Mouse (Mus musculus) cortical plate, adult 2 months (tissue): ENCODE results near the gene Tigd3. TPM values are rescaled to one million over a fixed set of nuclear protein-coding genes. Genes with fewer than 3 reads are reported as not detected.

Experiments used
- H3K27ac ChIP-seq: fragments of 200-500 bp; 2 replicates; pipeline ENCODE4 v1.5.1; 2012; ENCODE audit warnings: low read length, control low read depth, inconsistent platforms; ENCODE audit not compliant: insufficient read depth
- H3K4me1 ChIP-seq: fragments of 200-500 bp; 2 replicates; pipeline ENCODE4 v1.6.1; 2011; ENCODE audit warnings: low read length; ENCODE audit not compliant: control insufficient read depth, insufficient read depth
- H3K4me3 ChIP-seq: fragments of 200-500 bp; 2 replicates; pipeline ENCODE4 v1.5.1; 2011; ENCODE audit warnings: mild to moderate bottlenecking, low read length, control low read depth; ENCODE audit not compliant: insufficient read depth
- CTCF ChIP-seq: fragments of 200-500 bp; IDR thresholded peaks from 2 replicates; pipeline ENCODE4 v1.5.1; 2011; ENCODE audit warnings: mild to moderate bottlenecking, control low read depth, low read length; ENCODE audit not compliant: insufficient read depth; ENCODE audit errors: extremely low read depth
- POLR2A ChIP-seq: fragments of 200-500 bp; IDR thresholded peaks from 2 replicates; pipeline ENCODE4 v1.6.1; 2011; ENCODE audit warnings: mild to moderate bottlenecking, low read length, control low read depth; ENCODE audit not compliant: insufficient read depth; ENCODE audit errors: extremely low read depth
- polyA plus RNA-seq: library from polyadenylated mRNA; depleted of rRNA; stranded (reverse); fragments of >200 nt; gene quantifications from 2 replicates; pipeline ENCODE4 v1.2.3, GENCODE M21; 2012

Tigd3 gene
- polyA plus RNA-seq, 1 experiment = 4.0 TPM

DNA sequence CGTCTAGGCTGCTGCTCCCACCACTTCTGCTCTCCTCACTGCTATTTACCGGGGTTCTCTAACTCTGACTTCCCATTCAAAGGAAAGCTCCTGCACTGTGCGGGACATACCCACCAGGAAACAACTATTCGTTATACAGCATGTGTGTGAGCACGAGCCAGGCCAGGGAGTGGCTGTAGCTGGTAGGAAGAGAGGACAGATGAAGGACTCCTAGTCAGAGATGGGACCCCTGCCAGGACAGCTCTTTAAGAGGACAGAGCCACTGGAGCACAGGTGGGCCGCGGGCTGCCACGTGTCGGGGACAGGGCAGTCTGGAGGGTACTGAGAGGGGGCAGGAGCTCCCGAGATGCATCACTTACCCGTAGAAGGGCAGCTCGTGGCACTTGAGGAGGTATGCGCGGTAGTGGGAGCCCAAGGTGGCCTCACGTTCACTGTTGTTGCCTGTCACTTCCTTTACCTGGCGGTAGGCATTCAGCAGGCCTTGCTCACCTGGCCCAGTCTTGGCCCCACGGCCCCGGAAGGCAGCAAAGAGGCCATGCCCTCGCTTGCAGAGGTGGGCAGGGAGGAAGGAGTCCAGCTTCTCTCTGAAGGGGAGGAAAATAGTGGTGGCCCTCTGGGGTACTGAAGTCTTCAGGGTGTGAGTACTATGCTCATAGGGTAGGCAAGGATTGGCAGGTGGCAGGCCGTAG, 29.1 kb downstream of the Tigd3 start:
- Histone ChIP-seq H3K4me1 (no peaks in the 10 kb centered on the region), H3K27ac (no peak overlapping the region), H3K4me3 (no peak overlapping the region)
- no peak for TF ChIP-seq POLR2A
- TF ChIP-seq CTCF = no peak

DNA sequence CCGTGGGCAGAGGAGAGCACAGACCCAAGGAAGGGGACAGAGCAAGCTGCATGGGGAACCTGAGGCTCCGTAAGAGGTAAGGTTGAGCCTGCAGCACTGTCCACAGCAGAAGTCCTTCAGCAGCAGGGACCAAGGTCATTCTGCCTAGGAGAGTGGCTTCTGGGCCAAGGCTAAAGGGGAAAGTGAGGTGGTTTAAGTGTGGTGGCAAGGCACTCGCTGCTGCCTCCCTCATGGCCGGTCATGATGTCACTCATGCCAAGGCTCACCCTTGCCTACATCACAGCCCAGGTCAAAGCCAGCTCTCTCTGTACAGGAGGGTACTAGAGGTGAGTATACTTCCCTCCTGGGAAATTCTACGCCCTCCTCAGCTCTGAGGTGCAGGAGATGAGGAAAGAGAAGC, 30.2 kb downstream of the Tigd3 start:
- TF ChIP-seq CTCF (no peak), POLR2A (no peak)
- Histone ChIP-seq H3K4me1 (no peaks in the 10 kb centered on the region), H3K27ac (no peak overlapping the region), H3K4me3 (no peak overlapping the region)

DNA sequence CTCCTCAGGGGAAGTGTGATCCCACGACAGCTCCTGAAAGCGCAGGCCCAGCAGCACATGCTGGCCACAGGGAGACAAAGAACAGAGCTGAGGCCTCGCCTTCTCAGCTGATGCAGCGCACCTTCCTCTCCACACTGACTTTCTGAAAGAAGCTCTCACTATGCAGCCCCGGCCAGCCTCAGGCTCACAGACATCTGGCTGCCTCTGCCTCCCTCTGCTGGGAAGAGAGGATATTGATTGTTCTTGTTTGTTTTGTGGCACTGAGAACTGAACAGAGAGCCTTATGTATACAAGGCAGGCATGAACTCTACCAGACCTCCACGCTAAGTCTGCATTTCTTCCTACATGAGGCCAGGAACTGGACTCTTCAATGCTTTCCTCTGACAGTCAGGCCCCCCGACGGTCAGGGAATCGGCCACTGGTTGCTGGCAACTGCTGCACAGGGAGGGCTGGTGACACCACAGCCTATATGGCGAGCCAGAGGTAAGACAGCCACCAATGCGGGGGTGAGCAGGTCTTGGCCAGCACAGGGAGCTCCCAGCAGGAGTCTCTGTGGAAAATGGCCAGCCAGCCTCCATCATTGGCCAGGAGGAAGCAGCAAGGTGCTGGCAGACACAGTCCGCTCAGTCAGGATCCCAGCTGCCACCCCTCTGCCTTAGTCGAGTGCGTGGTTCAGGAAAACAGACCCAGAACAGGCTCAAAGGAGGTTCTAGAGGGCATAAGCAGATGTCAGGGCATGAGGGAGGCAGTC, 31.4 kb downstream of the Tigd3 start:
- Histone ChIP-seq H3K27ac (no peak overlapping the region), H3K4me1 (no peaks in the 10 kb centered on the region), H3K4me3 (no peak overlapping the region)
- no peak for TF ChIP-seq POLR2A
- TF ChIP-seq CTCF = peak; percentile 28; the same call in 1 of the 2 replicates

DNA sequence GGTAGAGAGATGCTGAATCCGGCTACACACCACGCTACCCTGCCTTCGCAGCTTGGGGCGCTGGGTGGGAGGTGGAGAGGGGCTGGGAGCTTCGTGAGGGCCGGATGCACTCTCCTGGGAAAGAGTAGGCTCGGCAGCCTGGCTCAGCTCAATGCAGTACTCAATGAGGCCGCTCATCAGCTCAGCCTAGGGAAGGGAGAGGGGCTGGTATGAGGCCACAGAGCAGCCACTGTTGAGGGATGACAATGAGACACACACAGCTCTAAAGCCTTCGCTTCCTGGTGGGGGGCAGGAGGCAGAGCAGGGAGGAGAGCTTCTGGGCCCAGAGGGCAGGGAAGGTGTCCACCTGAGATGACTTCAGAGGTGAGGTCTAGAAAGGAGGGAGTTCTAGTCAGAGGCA, 37.3 kb downstream of the Tigd3 start:
- H3K27ac ChIP-seq = peak overlapping the region; percentile 27
- TF ChIP-seq POLR2A (peak; percentile 18; the same call in 1 of the 2 replicates), CTCF (no peak)

DNA sequence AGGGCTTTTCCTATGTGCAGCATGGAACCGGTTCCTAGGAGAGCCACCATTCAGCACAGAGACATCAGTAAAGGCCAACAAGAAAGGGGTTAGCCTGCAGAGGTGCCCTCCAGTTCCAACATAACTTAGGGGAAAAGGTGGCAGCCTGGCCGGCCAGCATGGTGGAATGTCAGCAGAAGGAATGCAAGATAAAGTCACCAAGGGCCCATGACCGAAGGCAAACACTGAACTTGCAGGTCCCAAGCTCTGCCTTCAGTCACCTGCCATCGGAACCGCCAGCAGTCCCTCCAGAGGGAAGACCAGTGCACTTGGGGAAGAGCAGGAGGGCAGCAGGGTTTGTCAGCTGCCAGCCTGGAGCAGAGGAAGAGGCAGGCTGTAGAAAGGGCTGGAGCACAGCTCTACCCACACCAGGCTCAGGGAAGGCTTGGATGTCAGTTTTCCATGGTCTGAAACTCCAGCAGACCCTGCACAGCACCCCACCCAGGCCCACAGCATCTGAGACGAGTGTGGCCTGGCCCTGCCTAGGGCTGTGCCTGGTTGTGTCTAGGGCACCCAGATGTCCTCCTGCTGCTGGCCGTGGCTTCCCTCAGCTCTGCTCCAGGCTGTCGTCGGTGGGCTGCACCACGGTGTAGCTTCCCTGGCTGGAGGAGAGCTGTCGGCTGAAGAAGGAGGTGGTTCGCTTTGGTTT, 41.8 kb downstream of the Tigd3 start:
- no peak for TF ChIP-seq POLR2A
- no peak for TF ChIP-seq CTCF
- Histone ChIP-seq H3K27ac (no peak overlapping the region), H3K4me3 (no peak overlapping the region), H3K4me1 (peaks cover 12% of the 10 kb centered on the region)

More for the DNA sequence above, 37.3 kb downstream of the Tigd3 start:
- H3K4me1 ChIP-seq = no peaks in the 10 kb centered on the region
- no peak overlapping the region for H3K4me3 ChIP-seq

DNA sequence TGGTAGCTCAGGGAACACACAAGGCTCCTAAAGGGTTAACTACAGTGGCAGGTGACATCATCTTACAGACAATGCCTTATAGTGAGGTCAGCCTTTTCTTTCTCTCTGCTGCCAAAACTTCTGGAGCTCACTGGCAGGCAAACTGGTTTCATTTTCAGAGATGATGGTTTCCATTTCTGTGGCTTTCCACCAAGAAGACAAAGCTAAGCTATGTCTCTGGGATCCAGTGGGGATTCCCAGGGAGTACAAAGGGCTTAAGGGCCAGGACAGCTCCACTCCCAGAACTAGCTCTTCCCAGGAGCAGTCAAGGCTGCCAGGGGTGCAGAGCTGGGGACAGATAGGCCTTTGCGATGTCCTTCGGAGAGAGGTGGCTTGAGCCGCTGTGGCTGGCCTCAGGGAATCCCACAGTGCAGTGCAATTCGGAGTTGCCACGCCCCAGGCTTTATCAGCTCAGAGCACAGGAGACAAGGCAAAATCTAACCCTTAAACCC, 42.4 kb downstream of the Tigd3 start:
- no peak overlapping the region for H3K27ac ChIP-seq
- H3K4me3 ChIP-seq = no peak overlapping the region
- no peak for TF ChIP-seq CTCF
- no peak for TF ChIP-seq POLR2A
- peaks cover 12% of the 10 kb centered on the region for H3K4me1 ChIP-seq

DNA sequence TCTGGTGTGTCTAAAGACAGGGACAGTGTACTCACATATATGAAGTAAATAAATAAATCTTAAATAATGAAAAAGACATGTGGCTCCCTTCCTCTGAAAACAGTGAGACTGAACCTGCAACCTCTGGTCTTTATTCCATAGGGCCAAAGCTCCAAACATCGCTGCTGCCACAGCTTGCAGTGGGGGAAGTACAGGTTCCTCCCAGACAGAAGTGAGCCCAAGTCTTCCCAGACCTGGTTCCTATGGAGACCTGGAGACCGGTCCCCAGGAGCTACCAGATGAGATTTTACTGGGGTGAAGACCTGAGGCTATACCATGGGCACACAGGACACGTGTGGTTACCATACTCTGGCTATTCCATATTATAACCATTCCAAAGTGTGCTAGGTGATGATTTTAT, 43.1 kb downstream of the Tigd3 start:
- no peak overlapping the region for H3K27ac ChIP-seq

DNA sequence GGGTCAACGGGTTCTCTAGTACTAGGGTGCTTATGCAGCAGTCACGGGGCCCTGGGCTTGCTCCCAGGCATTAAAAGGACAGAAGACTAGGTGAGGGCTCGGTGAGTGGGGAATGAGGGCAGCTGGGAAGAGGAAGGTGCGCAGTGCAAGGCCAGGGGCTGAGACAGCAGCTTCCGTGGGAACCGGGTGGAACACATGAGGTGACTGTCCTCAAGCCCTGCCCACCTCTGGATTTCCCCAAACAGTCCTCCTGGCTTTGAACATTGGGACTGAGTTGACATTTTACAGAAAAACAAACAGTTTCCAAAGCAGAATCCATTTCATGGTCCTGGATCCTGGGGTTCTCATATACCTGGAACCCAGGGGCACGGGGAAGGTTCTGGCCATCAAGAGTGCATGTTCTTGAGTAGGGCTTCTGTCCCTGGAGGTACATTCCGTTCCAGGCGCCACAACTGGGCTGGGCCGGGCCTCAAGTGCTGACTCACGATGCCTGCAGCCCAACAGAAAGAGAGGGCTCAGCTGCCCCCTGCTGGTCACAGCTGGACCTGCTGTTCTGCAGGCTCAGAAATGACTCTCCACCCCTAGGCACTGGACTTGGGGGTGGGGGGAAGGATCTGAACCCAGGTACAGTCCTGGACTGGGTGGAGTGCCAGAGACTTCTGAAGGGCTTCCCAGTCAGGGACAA, 44.0 kb downstream of the Tigd3 start:
- TF ChIP-seq CTCF (peak; percentile 90), POLR2A (peak; percentile 20; the same call in 1 of the 2 replicates)
- H3K4me3 ChIP-seq = no peak overlapping the region
- H3K27ac ChIP-seq = peak overlapping the region; percentile 96
- H3K4me1 ChIP-seq = peaks cover 12% of the 10 kb centered on the region

More for the DNA sequence above, 43.1 kb downstream of the Tigd3 start:
- TF ChIP-seq CTCF = no peak
- no peak for TF ChIP-seq POLR2A
- H3K4me3 ChIP-seq = no peak overlapping the region
- H3K4me1 ChIP-seq = peaks cover 12% of the 10 kb centered on the region

DNA sequence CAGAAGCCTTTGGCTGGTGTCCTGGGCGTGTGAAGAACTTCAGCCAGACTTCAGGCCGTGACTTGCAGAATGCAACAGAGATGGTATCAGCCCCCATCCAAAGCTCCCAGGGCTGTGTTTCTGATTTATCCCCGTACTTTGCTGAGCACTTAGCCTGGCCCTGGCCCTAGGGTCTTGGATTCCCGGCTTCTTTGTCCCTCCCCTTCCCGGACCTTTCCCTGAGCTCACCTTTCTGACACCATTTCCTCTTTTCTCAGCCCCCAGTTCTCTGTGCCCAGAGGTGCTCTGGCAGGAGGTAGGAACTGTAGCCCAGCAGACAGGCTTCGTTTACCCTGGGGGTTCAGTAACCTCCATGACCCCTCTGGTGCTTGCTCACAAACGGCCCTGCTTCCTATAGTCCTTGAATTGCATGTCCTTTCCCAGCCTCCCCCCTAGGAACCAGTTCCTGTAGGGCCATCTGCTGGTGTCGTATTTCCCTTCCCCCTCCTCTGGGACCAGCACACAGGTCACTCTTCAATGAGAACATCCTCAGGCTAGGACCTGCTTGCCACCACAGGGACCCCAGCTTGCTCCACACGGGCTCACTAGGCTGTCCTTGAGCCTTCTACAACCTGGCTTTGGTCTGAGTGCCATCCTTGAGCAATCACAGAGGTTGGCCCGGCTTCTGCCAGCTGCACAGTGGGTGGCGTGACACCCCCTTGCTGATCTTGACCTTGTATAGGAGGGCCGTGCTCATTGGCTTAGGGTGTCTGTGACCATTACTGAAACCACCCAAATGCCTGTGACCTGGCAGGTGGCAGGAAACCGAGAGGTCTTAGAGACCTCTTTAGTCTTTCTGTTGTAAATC, 44.9 kb downstream of the Tigd3 start:
- H3K4me3 ChIP-seq = 0 out of 2 replicates have a peak overlapping the region, but pooled peaks have one; percentile 0
- TF ChIP-seq CTCF (no peak), POLR2A (no peak)
- H3K4me1 ChIP-seq = peaks cover 12% of the 10 kb centered on the region
- H3K27ac ChIP-seq = peak overlapping the region; percentile 96
